Mouse (Mus musculus) embryonic facial prominence, embryonic 11.5 days (tissue): Measurements from ENCODE around the gene Bbc3. TPM values are rescaled to one million over a fixed set of nuclear protein-coding genes. Genes with fewer than 3 reads are reported as not detected.
"Not testable (repeated sequence)": the region's sequence is repeated elsewhere in the genome, so short reads cannot be mapped to it uniquely, and the experiment has no call there.

Experiments used
- ATAC-seq: fragments of 200-750 bp; cut with Nextera tagmentation; replicated peaks from 2 replicates; pipeline ENCODE4 v1.8.0; 2017; ENCODE audit warnings: low read depth; ENCODE audit not compliant: insufficient number of reproducible peaks, low FRiP score, low TSS enrichment
- DNase-seq: peaks from one replicate; pipeline ENCODE4 v3.0.0-alpha.2; 2015; ENCODE audit warnings: low spot score
- H3K27ac ChIP-seq: fragments of 300-500 bp; sonication (generic); replicated peaks from 2 replicates; pipeline ENCODE4 v1.5.1; 2014; ENCODE audit warnings: mild to moderate bottlenecking, low read depth, low read length, control low read depth
- H3K27me3 ChIP-seq: fragments of 300-500 bp; sonication (generic); 2 replicates; pipeline ENCODE4 v1.6.1; 2014; ENCODE audit warnings: mild to moderate bottlenecking, low read length, moderate library complexity, mixed read lengths; ENCODE audit not compliant: control insufficient read depth, insufficient read depth
- H3K36me3 ChIP-seq: fragments of 300-500 bp; sonication (generic); replicated peaks from 2 replicates; pipeline ENCODE4 v1.6.1; 2014; ENCODE audit warnings: low read depth, mild to moderate bottlenecking, low read length, moderate library complexity, mixed read lengths; ENCODE audit not compliant: control insufficient read depth, insufficient read depth
- H3K4me1 ChIP-seq: fragments of 300-500 bp; sonication (generic); 2 replicates; pipeline ENCODE4 v1.6.1; 2014; ENCODE audit warnings: low read length, mixed read lengths; ENCODE audit not compliant: control insufficient read depth, insufficient read depth
- H3K4me2 ChIP-seq: fragments of 300-500 bp; sonication (generic); 2 replicates; pipeline ENCODE4 v1.6.1; 2014; ENCODE audit warnings: low read depth, mild to moderate bottlenecking, control low read depth, low read length, moderate library complexity
- H3K4me3 ChIP-seq: fragments of 300-500 bp; sonication (generic); 2 replicates; pipeline ENCODE4 v1.5.1; 2014; ENCODE audit warnings: low read depth, low read length, control low read depth
- H3K9ac ChIP-seq: fragments of 300-500 bp; sonication (generic); replicated peaks from 2 replicates; pipeline ENCODE4 v1.6.1; 2014; ENCODE audit warnings: mild to moderate bottlenecking, control low read depth, low read length
- H3K9me3 ChIP-seq: fragments of 300-500 bp; sonication (generic); replicated peaks from 2 replicates; pipeline ENCODE4 v1.6.1; 2016; ENCODE audit warnings: mild to moderate bottlenecking, low read length, inconsistent platforms, mixed read lengths; ENCODE audit not compliant: control insufficient read depth
- WGBS: fragments of 180-500 bp; shearing (Covaris S2); extraction: QIAGEN DNeasy Blood & Tissue Kit; methylation state at CpG from one replicate; pipeline ENCODE4 v1.1.7; 2014; 5-methylcytosine and 5-hydroxymethylcytosine counted together
- polyA plus RNA-seq: library from polyadenylated mRNA; unstranded; fragments of >200 nt; fragmentation: Nextera tagmentation; extraction: Ambion mirVana; gene quantifications from 2 replicates; pipeline ENCODE4 v1.2.1, GENCODE M21; 2014

The Bbc3 gene
- polyA plus RNA-seq, 1 experiment from 2014 or later, result 5.9 TPM

GRCm38 (mm10) chr7:16295321-16295900, 12.8 kb upstream of the Bbc3 start:
- H3K27me3 ChIP-seq, result no peaks in the 10 kb centered on the region
- WGBS, result 2% methylated on average over 41 of the region's 41 CpGs
- peak overlapping the region; percentile 43 for H3K4me3 ChIP-seq
- DNase-seq, result peak; percentile 84
- peak overlapping the region; percentile 63 for H3K9ac ChIP-seq
- H3K9me3 ChIP-seq, result no peaks in the 10 kb centered on the region
- peak overlapping the region; percentile 82 for H3K27ac ChIP-seq
- H3K36me3 ChIP-seq, result no peaks in the 10 kb centered on the region
- peak; percentile 42 for ATAC-seq
- H3K4me2 ChIP-seq, result peak overlapping the region; percentile 85
- no peaks in the 10 kb centered on the region; the same call in none of the 2 replicates for H3K4me1 ChIP-seq

GRCm38 (mm10) chr7:16296146-16296545, 12.0 kb upstream of the Bbc3 start:
- ATAC-seq, result no peak
- Histone ChIP-seq H3K36me3 (no peaks in the 10 kb centered on the region), H3K4me2 (no peak overlapping the region), H3K27ac (no peak overlapping the region), H3K27me3 (no peaks in the 10 kb centered on the region), H3K4me3 (no peak overlapping the region), H3K4me1 (no peaks in the 10 kb centered on the region; the same call in none of the 2 replicates), H3K9me3 (no peaks in the 10 kb centered on the region), H3K9ac (no peak overlapping the region)
- no peak for DNase-seq
- WGBS, result 39% methylated on average over 2 of the region's 2 CpGs

GRCm38 (mm10) chr7:16296766-16297390, 11.3 kb upstream of the Bbc3 start:
- H3K4me1 ChIP-seq, result no peaks in the 10 kb centered on the region; the same call in none of the 2 replicates
- 0% methylated on average over 22 of the region's 22 CpGs for WGBS
- no peak for ATAC-seq
- peak; percentile 90 for DNase-seq
- H3K27ac ChIP-seq, result peak overlapping the region; percentile 41; the same call in 1 of the 2 replicates
- peak overlapping the region; percentile 1 for H3K9ac ChIP-seq
- no peaks in the 10 kb centered on the region for H3K9me3 ChIP-seq
- H3K27me3 ChIP-seq, result no peaks in the 10 kb centered on the region
- no peaks in the 10 kb centered on the region for H3K36me3 ChIP-seq
- H3K4me2 ChIP-seq, result peak overlapping the region; percentile 50
- peak overlapping the region; percentile 25 for H3K4me3 ChIP-seq

DNA sequence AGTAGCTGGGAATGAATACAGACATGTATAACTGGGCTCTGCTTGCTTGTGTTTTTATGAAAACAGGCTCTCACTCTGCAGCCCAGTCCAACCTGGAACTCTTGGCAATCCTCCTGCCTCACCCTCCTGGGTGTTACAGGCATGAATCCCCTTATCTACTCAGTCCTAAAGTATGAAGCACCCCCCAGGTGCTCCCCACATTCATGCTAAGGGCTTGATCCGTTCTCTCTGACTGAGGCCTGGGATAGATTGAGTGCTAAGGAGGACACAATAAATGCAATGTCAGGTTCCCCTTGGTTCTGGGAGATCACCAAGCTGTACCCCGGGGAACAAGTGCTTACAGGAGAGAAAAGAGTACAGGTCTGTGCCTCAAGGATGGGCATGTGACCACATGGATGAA, 10.6 kb upstream of the Bbc3 start:
- Histone ChIP-seq H3K9me3 (no peaks in the 10 kb centered on the region), H3K9ac (no peak overlapping the region), H3K4me3 (no peak overlapping the region), H3K36me3 (no peaks in the 10 kb centered on the region), H3K4me2 (no peak overlapping the region), H3K27ac (no peak overlapping the region; the same call in 1 of the 2 replicates), H3K27me3 (no peaks in the 10 kb centered on the region), H3K4me1 (no peaks in the 10 kb centered on the region; the same call in none of the 2 replicates)
- DNase-seq (no peak), ATAC-seq (no peak)
- WGBS, result 55% methylated on average over 2 of the region's 2 CpGs

- no peaks in the 10 kb centered on the region for H3K9me3 ChIP-seq
- H3K27me3 ChIP-seq, result no peaks in the 10 kb centered on the region
- ATAC-seq (no peak), DNase-seq (no peak)
- no peaks in the 10 kb centered on the region; the same call in none of the 2 replicates for H3K4me1 ChIP-seq
- H3K4me3 ChIP-seq, result peak overlapping the region; percentile 44
- H3K4me2 ChIP-seq, result peak overlapping the region; percentile 90
- H3K9ac ChIP-seq, result peak overlapping the region; percentile 62
- no peaks in the 10 kb centered on the region for H3K36me3 ChIP-seq
- 74% methylated on average over 5 of the region's 5 CpGs for WGBS
- H3K27ac ChIP-seq, result no peak overlapping the region
Observed at GRCm38 (mm10) chr7:16298927-16299326, 9.3 kb upstream of the Bbc3 start.

- H3K4me1 ChIP-seq, result no peaks in the 10 kb centered on the region; the same call in none of the 2 replicates
- peak; percentile 86 for ATAC-seq
- peak overlapping the region; percentile 44 for H3K4me3 ChIP-seq
- no peaks in the 10 kb centered on the region for H3K9me3 ChIP-seq
- H3K4me2 ChIP-seq, result peak overlapping the region; percentile 90
- H3K36me3 ChIP-seq, result no peaks in the 10 kb centered on the region
- no peak overlapping the region; the same call in 1 of the 2 replicates for H3K27ac ChIP-seq
- no peaks in the 10 kb centered on the region for H3K27me3 ChIP-seq
- DNase-seq, result peak; percentile 91
- H3K9ac ChIP-seq, result peak overlapping the region; percentile 62
- WGBS, result under 1% methylated on average over 52 of the region's 52 CpGs
Observed at GRCm38 (mm10) chr7:16299419-16300035, 8.7 kb upstream of the Bbc3 start.

DNA sequence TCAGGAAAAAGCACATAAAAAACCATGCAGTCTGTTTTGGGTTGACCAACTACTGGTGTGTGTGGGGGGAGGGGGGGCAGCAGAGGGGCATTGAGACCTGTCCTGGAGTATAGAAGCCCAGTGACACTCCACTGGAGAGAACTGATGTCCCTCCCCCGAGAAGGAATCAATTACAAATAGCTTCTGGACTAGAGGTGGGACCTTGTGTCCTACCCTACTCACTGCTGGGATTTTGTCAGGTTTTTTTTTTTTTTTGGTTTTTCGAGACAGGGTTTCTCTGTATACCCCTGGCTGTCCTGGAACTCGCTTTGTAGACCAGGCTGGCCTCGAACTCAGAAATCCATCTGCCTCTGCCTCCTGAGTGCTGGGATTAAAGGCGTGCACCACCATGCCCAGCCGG, 1.1 kb upstream of the Bbc3 start:
- not testable (repeated sequence) for H3K9ac ChIP-seq, H3K4me1 ChIP-seq, H3K4me2 ChIP-seq, H3K4me3 ChIP-seq, ATAC-seq, H3K36me3 ChIP-seq, DNase-seq, H3K9me3 ChIP-seq, H3K27ac ChIP-seq
- H3K27me3 ChIP-seq, result peaks cover 10% of the 10 kb centered on the region; the same call in 1 of the 2 replicates
- whole genome bisulfite sequencing, result 68% methylated on average over 6 of the region's 6 CpGs
